Mouse (Mus musculus) granulocyte monocyte progenitor cell, adult 5-6 weeks (primary cell): ENCODE data around the gene H6pd. TPM values are rescaled to one million over a fixed set of nuclear protein-coding genes. Genes with fewer than 3 reads are reported as not detected.

Experiments used
- ATAC-seq: replicated peaks from 2 replicates; pipeline ENCODE4 v1.8.0; 2016; ENCODE audit warnings: mild to moderate bottlenecking, moderate TSS enrichment, inconsistent platforms; ENCODE audit not compliant: poor library complexity, severe bottlenecking
- total RNA-seq, 2 experiments: library from RNA; stranded (forward) in 1 of 2; stranded (reverse) in 1 of 2; fragments of 200-712, 200-1000 nt in 1 of 2; fragments of >200 nt in 1 of 2; fragmentation: Nextera tagmentation in 1 of 2; gene quantifications; 2 replicates each; pipeline ENCODE4 v1.2.3; 2014 to 2017

The H6pd gene
- total RNA-seq, 2 experiments from 2014 or later = 15.3 to 28.8 TPM

GRCm38 (mm10) chr4:150029885-150030284 is 21.1 kb upstream of the H6pd start:
- ATAC-seq = no peak

- ATAC-seq = no peak
Observed at GRCm38 (mm10) chr4:150023518-150023917, 14.7 kb upstream of the H6pd start.

- ATAC-seq = no peak
Observed at GRCm38 (mm10) chr4:150019741-150020380, 11.0 kb upstream of the H6pd start.

- ATAC-seq = peak; percentile 18; the same call in 1 of the 2 replicates
Observed at GRCm38 (mm10) chr4:150015436-150015835, 6.6 kb upstream of the H6pd start.

- ATAC-seq = no peak
Observed at GRCm38 (mm10) chr4:150014378-150015091, 5.7 kb upstream of the H6pd start.

GRCm38 (mm10) chr4:150013805-150014204 is 5.0 kb upstream of the H6pd start:
- peak; percentile 30 for ATAC-seq

- ATAC-seq = no peak
Observed at GRCm38 (mm10) chr4:150013186-150013690, 4.4 kb upstream of the H6pd start.

GRCm38 (mm10) chr4:150012322-150012723 is 3.5 kb upstream of the H6pd start:
- ATAC-seq = no peak

- ATAC-seq = no peak
Observed at GRCm38 (mm10) chr4:150011564-150012321, 2.9 kb upstream of the H6pd start.

GRCm38 (mm10) chr4:150010054-150010730 is 1.4 kb upstream of the H6pd start:
- no peak for ATAC-seq

GRCm38 (mm10) chr4:150009587-150009930 is 736 bp upstream of the H6pd start:
- no peak for ATAC-seq

- ATAC-seq = peak; percentile 75
Observed at GRCm38 (mm10) chr4:150008325-150008852, 434 bp downstream of the H6pd start.

GRCm38 (mm10) chr4:150007444-150007843 is 1.4 kb downstream of the H6pd start:
- ATAC-seq = no peak

- no peak for ATAC-seq
Observed at GRCm38 (mm10) chr4:150006991-150007390, 1.8 kb downstream of the H6pd start.

- ATAC-seq = no peak
Observed at GRCm38 (mm10) chr4:150006122-150006854, 2.5 kb downstream of the H6pd start.

GRCm38 (mm10) chr4:150005231-150005630 is 3.6 kb downstream of the H6pd start:
- no peak for ATAC-seq

- no peak for ATAC-seq
Observed at GRCm38 (mm10) chr4:150003641-150004040, 5.2 kb downstream of the H6pd start.

- ATAC-seq = no peak
Observed at GRCm38 (mm10) chr4:150003021-150003580, 5.7 kb downstream of the H6pd start.

GRCm38 (mm10) chr4:150002021-150002528 is 6.7 kb downstream of the H6pd start:
- ATAC-seq = peak; percentile 56
